Mouse (Mus musculus): ENCODE measurements around the gene Lmod2.

DNA sequence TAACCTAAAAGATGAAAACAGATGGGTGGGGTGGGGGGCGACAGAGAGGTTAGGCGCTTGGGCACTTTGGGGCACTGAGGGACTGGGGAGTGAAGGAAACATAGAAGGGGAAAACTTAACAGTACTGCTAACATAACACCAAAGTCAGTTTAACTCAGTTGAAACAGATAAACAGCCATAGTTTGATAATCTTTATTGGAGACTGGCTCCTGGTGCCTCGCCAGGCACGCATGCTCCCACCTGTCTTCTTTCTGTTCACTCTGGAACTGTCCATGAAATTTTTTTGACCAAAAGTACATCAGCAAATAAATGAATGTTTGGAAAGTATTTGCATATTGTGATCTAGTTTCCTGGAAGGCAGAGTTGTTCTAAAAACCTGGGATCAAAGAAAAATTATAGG is 43.7 kb downstream of the Lmod2 start:
- TF ChIP-seq CTCF (IDR thresholded peaks at IDR 0.05), result no peak
- no peak for TF ChIP-seq EP300 (IDR thresholded peaks at IDR 0.05)

Data from lung, postnatal 0 days (tissue).